Mouse (Mus musculus): ENCODE results near the gene Prkar1b. TPM values are rescaled to one million over a fixed set of nuclear protein-coding genes. Genes with fewer than 3 reads are reported as not detected.

The Prkar1b gene
- 0.83 to 1.5 TPM (median 1.2 TPM) in 3 of 4 replicates, not detected in the other for total RNA-seq (2023)

GRCm38 (mm10) chr5:139149681-139150602, at the start of gene Prkar1b, which contains the start of gene Dnaaf5:
TSS of gene Prkar1b (minus strand) at chr5:139150001.
TSS of gene Dnaaf5 (plus strand) at chr5:139150223.

GRCm38 (mm10) chr5:138997171-138997788, 152.5 kb downstream of the Prkar1b start, which contains the start of gene Pdgfa:
TSS of gene Pdgfa (minus strand) at chr5:138997370.

Other genes starting within 250 kb of the Prkar1b start
- not detected in 4 replicates for gene Pdgfa, start 152.6 kb downstream of the Prkar1b start, total RNA-seq (2023)
- 11.0 to 19.5 TPM (median 14.0 TPM) in 4 replicates for gene Dnaaf5, start 222 bp upstream of the Prkar1b start, total RNA-seq (2023)
- gene Sun1, start 50.6 kb upstream of the Prkar1b start, total RNA-seq (2023) = 56.6 to 69.0 TPM (median 62.6 TPM) in 4 replicates
- 35.7 to 48.7 TPM (median 38.7 TPM) in 4 replicates for gene Get4, start 102.3 kb upstream of the Prkar1b start, total RNA-seq (2023)
- 26.4 to 35.7 TPM (median 31.7 TPM) in 4 replicates for gene Adap1, start 175.6 kb upstream of the Prkar1b start, total RNA-seq (2023)
- gene Cox19, start 201.4 kb upstream of the Prkar1b start, total RNA-seq (2023) = 18.2 to 23.2 TPM (median 20.8 TPM) in 4 replicates
- not detected in 4 replicates for gene Cyp2w1, start 202.6 kb upstream of the Prkar1b start, total RNA-seq (2023)
- gene Gpr146, start 227.7 kb upstream of the Prkar1b start, total RNA-seq (2023) = 11.2 to 11.9 TPM (median 11.4 TPM) in 4 replicates

Data from B cell, adult 62 days (primary cell).